Mouse (Mus musculus): ENCODE results near the gene Rab8b. TPM values are rescaled to one million over a fixed set of nuclear protein-coding genes. Genes with fewer than 3 reads are reported as not detected.

The Rab8b gene
- polyA plus RNA-seq, 1 experiment, result 13.2 TPM

GRCm38 (mm10) chr9:66852592-66852991 lies 66.9 kb downstream of the Rab8b start:
- Histone ChIP-seq H3K27me3 (ENCODE audit: control insufficient read depth, insufficient read depth, low read length) (no peaks in the 10 kb centered on the region), H3K27ac (ENCODE audit: insufficient read depth, low read length) (no peak overlapping the region), H3K4me3 (ENCODE audit: extremely low read depth, insufficient read depth, insufficient read length) (no peak overlapping the region), H3K36me3 (ENCODE audit: control insufficient read depth, insufficient read depth, low read length) (peaks cover 7% of the 10 kb centered on the region), H3K4me1 (ENCODE audit: control insufficient read depth, insufficient read depth, insufficient read length) (no peaks in the 10 kb centered on the region)
- no peak for TF ChIP-seq CTCF (IDR thresholded peaks at IDR 0.05; ENCODE audit: extremely low read depth, insufficient read depth, insufficient read length, insufficient replicate concordance)
- TF ChIP-seq POLR2A (IDR thresholded peaks at IDR 0.05; ENCODE audit: low read depth, low read length), result no peak
- no peak for DNase-seq (ENCODE audit: low read depth in 1 of 2, low spot score in 2 of 2)
- 94% methylated on average over 6 of the region's 6 CpGs for WGBS

GRCm38 (mm10) chr9:66850966-66851365 lies 68.5 kb downstream of the Rab8b start:
- DNase-seq (ENCODE audit: low read depth in 1 of 2, low spot score in 2 of 2), result no peak
- Histone ChIP-seq H3K27ac (ENCODE audit: insufficient read depth, low read length) (no peak overlapping the region), H3K4me1 (ENCODE audit: control insufficient read depth, insufficient read depth, insufficient read length) (no peaks in the 10 kb centered on the region), H3K4me3 (ENCODE audit: extremely low read depth, insufficient read depth, insufficient read length) (no peak overlapping the region), H3K27me3 (ENCODE audit: control insufficient read depth, insufficient read depth, low read length) (no peaks in the 10 kb centered on the region), H3K36me3 (ENCODE audit: control insufficient read depth, insufficient read depth, low read length) (peaks cover 13% of the 10 kb centered on the region)
- TF ChIP-seq POLR2A (IDR thresholded peaks at IDR 0.05; ENCODE audit: low read depth, low read length), result no peak
- no peak for TF ChIP-seq CTCF (IDR thresholded peaks at IDR 0.05; ENCODE audit: extremely low read depth, insufficient read depth, insufficient read length, insufficient replicate concordance)
- WGBS, result 93% methylated on average over 5 of the region's 5 CpGs

GRCm38 (mm10) chr9:66846822-66847221 lies 72.7 kb downstream of the Rab8b start:
- DNase-seq (ENCODE audit: low read depth in 1 of 2, low spot score in 2 of 2), result no peak
- Histone ChIP-seq H3K4me1 (ENCODE audit: control insufficient read depth, insufficient read depth, insufficient read length) (no peaks in the 10 kb centered on the region), H3K27me3 (ENCODE audit: control insufficient read depth, insufficient read depth, low read length) (no peaks in the 10 kb centered on the region), H3K36me3 (ENCODE audit: control insufficient read depth, insufficient read depth, low read length) (peaks cover 11% of the 10 kb centered on the region), H3K4me3 (ENCODE audit: extremely low read depth, insufficient read depth, insufficient read length) (no peak overlapping the region), H3K27ac (ENCODE audit: insufficient read depth, low read length) (no peak overlapping the region)
- TF ChIP-seq POLR2A (IDR thresholded peaks at IDR 0.05; ENCODE audit: low read depth, low read length), result no peak
- no peak for TF ChIP-seq CTCF (IDR thresholded peaks at IDR 0.05; ENCODE audit: extremely low read depth, insufficient read depth, insufficient read length, insufficient replicate concordance)
- 96% methylated on average over 5 of the region's 5 CpGs for WGBS

GRCm38 (mm10) chr9:66835097-66835480 lies 84.4 kb downstream of the Rab8b start:
- Histone ChIP-seq H3K4me1 (ENCODE audit: control insufficient read depth, insufficient read depth, insufficient read length) (peaks cover 5% of the 10 kb centered on the region; the same call in 1 of the 2 replicates), H3K4me3 (ENCODE audit: extremely low read depth, insufficient read depth, insufficient read length) (peak overlapping the region; percentile 57), H3K36me3 (ENCODE audit: control insufficient read depth, insufficient read depth, low read length) (no peaks in the 10 kb centered on the region), H3K27me3 (ENCODE audit: control insufficient read depth, insufficient read depth, low read length) (no peaks in the 10 kb centered on the region), H3K27ac (ENCODE audit: insufficient read depth, low read length) (no peak overlapping the region)
- no peak for TF ChIP-seq POLR2A (IDR thresholded peaks at IDR 0.05; ENCODE audit: low read depth, low read length)
- no peak for TF ChIP-seq CTCF (IDR thresholded peaks at IDR 0.05; ENCODE audit: extremely low read depth, insufficient read depth, insufficient read length, insufficient replicate concordance)
- DNase-seq (ENCODE audit: low read depth in 1 of 2, low spot score in 2 of 2), result peak in 1 of 2 experiments; percentile 31
- under 1% methylated on average over 24 of the region's 24 CpGs for WGBS

GRCm38 (mm10) chr9:66834318-66835096 lies 85.0 kb downstream of the Rab8b start, which contains the start of gene Aph1c:
Aph1c (minus strand) TSS chr9:66834726.
- peak within 1 kb of the TSS; percentile 66 for H3K4me3 ChIP-seq (ENCODE audit: extremely low read depth, insufficient read depth, insufficient read length)
- H3K36me3 ChIP-seq (ENCODE audit: control insufficient read depth, insufficient read depth, low read length), result no peaks in the 10 kb centered on the region
- no peaks in the 10 kb centered on the region for H3K27me3 ChIP-seq (ENCODE audit: control insufficient read depth, insufficient read depth, low read length)
- H3K4me1 ChIP-seq (ENCODE audit: control insufficient read depth, insufficient read depth, insufficient read length), result peaks cover 5% of the 10 kb centered on the region; the same call in 1 of the 2 replicates
- no peak within 1 kb of the TSS; the same call in 1 of the 2 replicates for H3K27ac ChIP-seq (ENCODE audit: insufficient read depth, low read length)
- TF ChIP-seq POLR2A (IDR thresholded peaks at IDR 0.05; ENCODE audit: low read depth, low read length) (no peak), CTCF (IDR thresholded peaks at IDR 0.05; ENCODE audit: extremely low read depth, insufficient read depth, insufficient read length, insufficient replicate concordance) (no peak)
- WGBS, result 2% methylated on average over 58 of the region's 58 CpGs
- peak; percentile 97 to 99 for DNase-seq (ENCODE audit: low read depth in 1 of 2, low spot score in 2 of 2)

GRCm38 (mm10) chr9:66833851-66834250 lies 85.6 kb downstream of the Rab8b start:
- DNase-seq (ENCODE audit: low read depth in 1 of 2, low spot score in 2 of 2), result no peak
- Histone ChIP-seq H3K27ac (ENCODE audit: insufficient read depth, low read length) (no peak overlapping the region), H3K4me3 (ENCODE audit: extremely low read depth, insufficient read depth, insufficient read length) (peak overlapping the region; percentile 66; the same call in 1 of the 2 replicates), H3K27me3 (ENCODE audit: control insufficient read depth, insufficient read depth, low read length) (no peaks in the 10 kb centered on the region), H3K36me3 (ENCODE audit: control insufficient read depth, insufficient read depth, low read length) (no peaks in the 10 kb centered on the region), H3K4me1 (ENCODE audit: control insufficient read depth, insufficient read depth, insufficient read length) (peaks cover 5% of the 10 kb centered on the region; the same call in 1 of the 2 replicates)
- TF ChIP-seq CTCF (IDR thresholded peaks at IDR 0.05; ENCODE audit: extremely low read depth, insufficient read depth, insufficient read length, insufficient replicate concordance) (no peak), POLR2A (IDR thresholded peaks at IDR 0.05; ENCODE audit: low read depth, low read length) (no peak)
- WGBS, result 47% methylated on average over 7 of the region's 7 CpGs

All from spleen, adult 2 months (tissue).